Comparison of ENCODE assay signal across 8 mouse cellular contexts in the genomic region with DNA sequence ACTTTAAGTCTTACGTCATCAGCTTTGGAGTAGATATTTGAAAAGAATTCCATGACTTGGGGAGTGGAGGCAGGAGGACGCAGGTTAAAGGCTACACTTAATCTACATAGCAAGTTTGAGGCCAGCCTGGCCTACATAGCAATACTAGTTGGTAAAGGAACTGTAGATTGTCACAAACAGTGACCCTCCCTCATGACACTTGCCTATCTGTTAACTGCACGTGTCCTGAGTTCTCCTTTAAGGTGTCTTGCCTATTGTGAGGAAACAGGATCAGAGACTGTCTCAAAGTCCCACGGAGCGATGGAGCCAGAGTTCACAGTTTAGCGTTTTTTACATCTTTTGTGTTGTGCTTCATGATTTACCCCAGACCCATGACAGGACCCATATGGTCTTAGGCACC. TPM values are rescaled to one million over a fixed set of nuclear protein-coding genes. Genes with fewer than 3 reads are reported as not detected.
DNase-seq lines count a peak whose midpoint lies in the region; ATAC-seq lines count a peak whose summit lies in the region.

No protein-coding gene starts in this region.

- no peaks in the 10 kb centered on the region for H3K36me3 ChIP-seq in kidney, embryonic 16.5 days (ENCODE audit: insufficient read depth, low read length)
- H3K36me3 ChIP-seq in embryonic facial prominence, embryonic 10.5 days (replicated peaks) = no peaks in the 10 kb centered on the region
- no peaks in the 10 kb centered on the region for H3K36me3 ChIP-seq in intestine, embryonic 16.5 days (ENCODE audit: control insufficient read depth, insufficient read depth, low read length)
- H3K36me3 ChIP-seq in midbrain, embryonic 16.5 days (ENCODE audit: control insufficient read depth, insufficient read depth, low read length) = no peaks in the 10 kb centered on the region

- H3K4me3 ChIP-seq in kidney, embryonic 16.5 days (ENCODE audit: low read length) = peak overlapping the region; percentile 84
- peak overlapping the region; percentile 84 for H3K4me3 ChIP-seq in embryonic facial prominence, embryonic 10.5 days
- H3K4me3 ChIP-seq in intestine, embryonic 16.5 days (ENCODE audit: low read length) = peak overlapping the region; percentile 81
- H3K4me3 ChIP-seq in midbrain, embryonic 16.5 days (ENCODE audit: low read depth, low read length) = no peak overlapping the region; the same call in 1 of the 2 replicates

- ATAC-seq in kidney, embryonic 16.5 days (ENCODE audit: low FRiP score, low TSS enrichment) = no peak
- ATAC-seq in intestine, embryonic 16.5 days = no peak
- no peak for ATAC-seq in midbrain, embryonic 16.5 days

- H3K4me1 ChIP-seq in kidney, embryonic 16.5 days (ENCODE audit: insufficient read depth, low read length) = 0 out of 2 replicates have a peak, but pooled peaks cover 6% of the 10 kb centered on the region
- peaks cover 10% of the 10 kb centered on the region for H3K4me1 ChIP-seq in embryonic facial prominence, embryonic 10.5 days
- peaks cover 3% of the 10 kb centered on the region; the same call in 1 of the 2 replicates for H3K4me1 ChIP-seq in intestine, embryonic 16.5 days (ENCODE audit: control insufficient read depth, insufficient read depth, low read length)
- H3K4me1 ChIP-seq in midbrain, embryonic 16.5 days (ENCODE audit: control insufficient read depth, insufficient read depth, low read length) = no peaks in the 10 kb centered on the region

- no peaks in the 10 kb centered on the region for H3K27me3 ChIP-seq in kidney, embryonic 16.5 days (ENCODE audit: insufficient read depth, low read length)
- H3K27me3 ChIP-seq in embryonic facial prominence, embryonic 10.5 days (replicated peaks; ENCODE audit: low read depth, poor library complexity, severe bottlenecking) = peaks cover 14% of the 10 kb centered on the region
- H3K27me3 ChIP-seq in intestine, embryonic 16.5 days (replicated peaks; ENCODE audit: control insufficient read depth, insufficient read depth, low read length) = no peaks in the 10 kb centered on the region
- H3K27me3 ChIP-seq in midbrain, embryonic 16.5 days (ENCODE audit: control insufficient read depth, insufficient read depth, low read depth, low read length) = no peaks in the 10 kb centered on the region

- H3K4me2 ChIP-seq in kidney, embryonic 16.5 days (replicated peaks; ENCODE audit: low read depth, low read length) = peak overlapping the region; percentile 74
- peak overlapping the region; percentile 74 for H3K4me2 ChIP-seq in intestine, embryonic 16.5 days (ENCODE audit: low read depth, low read length)
- H3K4me2 ChIP-seq in midbrain, embryonic 16.5 days (ENCODE audit: low read length) = peak overlapping the region; percentile 84; the same call in 1 of the 2 replicates

- H3K9ac ChIP-seq in kidney, embryonic 16.5 days (replicated peaks; ENCODE audit: low read length) = no peak overlapping the region
- no peak overlapping the region for H3K9ac ChIP-seq in intestine, embryonic 16.5 days (ENCODE audit: low read depth, low read length)
- H3K9ac ChIP-seq in midbrain, embryonic 16.5 days (ENCODE audit: low read depth, low read length) = no peak overlapping the region

- H3K9me3 ChIP-seq in kidney, embryonic 16.5 days (ENCODE audit: low read length) = no peaks in the 10 kb centered on the region
- no peaks in the 10 kb centered on the region for H3K9me3 ChIP-seq in embryonic facial prominence, embryonic 10.5 days
- H3K9me3 ChIP-seq in intestine, embryonic 16.5 days (ENCODE audit: control insufficient read depth, low read length) = no peaks in the 10 kb centered on the region
- H3K9me3 ChIP-seq in midbrain, embryonic 16.5 days (replicated peaks; ENCODE audit: control insufficient read depth, low read length, poor library complexity, severe bottlenecking) = no peaks in the 10 kb centered on the region

- no peak for DNase-seq in kidney, postnatal 36 days
- no peak for DNase-seq in embryonic facial prominence, embryonic 10.5 days (ENCODE audit: low spot score)
- DNase-seq in spleen, postnatal 36 days (ENCODE audit: low spot score in 2 of 2) = no peak
- DNase-seq in right cerebral cortex, postnatal 36 days (ENCODE audit: low spot score in 2 of 2) = no peak
- DNase-seq in urinary bladder, adult 18-20 months (ENCODE audit: low spot score in 2 of 2) = no peak

- H3K27ac ChIP-seq in kidney, embryonic 16.5 days (ENCODE audit: low read length) = no peak overlapping the region
- H3K27ac ChIP-seq in embryonic facial prominence, embryonic 10.5 days (replicated peaks) = no peak overlapping the region
- H3K27ac ChIP-seq in intestine, embryonic 16.5 days (ENCODE audit: low read length) = no peak overlapping the region
- H3K27ac ChIP-seq in midbrain, embryonic 16.5 days (ENCODE audit: low read length) = no peak overlapping the region

- WGBS in kidney, embryonic 16.5 days = 72% methylated on average over 6 of the region's 6 CpGs
- 81% methylated on average over 6 of the region's 6 CpGs for WGBS in embryonic facial prominence, embryonic 10.5 days
- WGBS in intestine, embryonic 16.5 days = 69% methylated on average over 6 of the region's 6 CpGs
- WGBS in midbrain, embryonic 16.5 days = 80% methylated on average over 6 of the region's 6 CpGs

RNA-seq across cellular contexts. Expression of gene Clybl, which starts 0.7 kb away (rescaled TPM):
- polyA plus RNA-seq in kidney, embryonic 16.5 days (2015; fragmentation: Nextera tagmentation; extraction: Ambion mirVana) = 31.3 and 35.6 TPM in 2 replicates
- 21.8 and 23.1 TPM in 2 replicates for polyA plus RNA-seq in embryonic facial prominence, embryonic 10.5 days (2016; fragmentation: Nextera tagmentation; extraction: Ambion mirVana)
- 38.7 and 41.0 TPM in 2 replicates for polyA plus RNA-seq in intestine, embryonic 16.5 days (2015; fragmentation: Nextera tagmentation; extraction: Ambion mirVana)
- 17.2 and 29.7 TPM in 2 replicates for polyA plus RNA-seq in midbrain, embryonic 16.5 days (2015; fragmentation: Nextera tagmentation; extraction: Ambion mirVana)
